Mouse (Mus musculus): Measurements from ENCODE around the gene Mup1.
"Not testable (repeated sequence)": the region's sequence is repeated elsewhere in the genome, so short reads cannot be mapped to it uniquely, and the experiment has no call there.

Gene Mup1

DNA sequence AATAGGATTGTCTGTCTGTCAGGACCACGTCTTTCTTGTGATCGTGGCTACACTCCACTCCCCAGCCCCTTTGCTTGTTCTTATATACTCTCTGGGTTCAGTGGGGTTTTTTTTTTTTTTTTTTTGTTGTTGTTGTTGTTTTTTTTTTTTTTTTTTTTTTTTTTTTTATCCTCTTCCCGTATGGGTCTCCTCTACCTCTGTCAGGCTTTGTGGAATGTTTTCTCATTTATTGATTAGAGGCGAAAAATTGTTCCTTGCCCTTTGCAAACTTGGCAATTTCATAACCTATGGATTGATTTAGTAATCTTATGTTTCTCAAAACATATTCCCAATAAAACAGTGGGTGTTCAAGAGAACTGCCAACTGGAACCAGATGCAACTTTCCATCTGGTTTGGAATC, at the start of gene Mup1:
Gene Mup1, minus strand, starts transcription at position 101 of the 400 bp plus-strand sequence.
- DNase-seq (ENCODE audit: low read depth), result not testable (repeated sequence)

Data from induced T-regulatory cell, adult 2 months (primary cell).